Mouse (Mus musculus) spleen, postnatal 10 days (tissue): Measurements from ENCODE around the gene 1700067P10Rik.

Experiments used
- DNase-seq, 2 experiments: peaks; one replicate each; pipeline ENCODE4 v3.0.0; 2021 to 2022; ENCODE audit warnings: low spot score in 2 of 2

Gene 1700067P10Rik

GRCm38 (mm10) chr17:48089019-48089418, at the start of gene 1700067P10Rik:
1700067P10Rik (plus strand) TSS chr17:48089319.
- DNase-seq: no peak

- peak; percentile 19 to 32 for DNase-seq
Measured at GRCm38 (mm10) chr17:48041351-48042287, 47.5 kb upstream of the 1700067P10Rik start.

- no peak for DNase-seq
Measured at GRCm38 (mm10) chr17:48043154-48043880, 45.8 kb upstream of the 1700067P10Rik start.

- peak; percentile 69 to 88 for DNase-seq
Measured at GRCm38 (mm10) chr17:48045631-48046030, 43.5 kb upstream of the 1700067P10Rik start.

- no peak for DNase-seq
Measured at GRCm38 (mm10) chr17:48051638-48052337, 37.3 kb upstream of the 1700067P10Rik start.

GRCm38 (mm10) chr17:48052338-48053067, 36.6 kb upstream of the 1700067P10Rik start:
- no peak for DNase-seq

GRCm38 (mm10) chr17:48053646-48054045, 35.5 kb upstream of the 1700067P10Rik start:
- DNase-seq: no peak

- no peak for DNase-seq
Measured at GRCm38 (mm10) chr17:48055076-48055816, 33.9 kb upstream of the 1700067P10Rik start.

GRCm38 (mm10) chr17:48057382-48057781, 31.7 kb upstream of the 1700067P10Rik start:
- no peak for DNase-seq

- DNase-seq: no peak
Measured at GRCm38 (mm10) chr17:48064196-48064843, 24.8 kb upstream of the 1700067P10Rik start.

GRCm38 (mm10) chr17:48065081-48065501, 24.0 kb upstream of the 1700067P10Rik start:
- DNase-seq: no peak

- no peak for DNase-seq
Measured at GRCm38 (mm10) chr17:48067083-48067614, 22.0 kb upstream of the 1700067P10Rik start.

GRCm38 (mm10) chr17:48067729-48068128, 21.4 kb upstream of the 1700067P10Rik start:
- DNase-seq: no peak

- DNase-seq: no peak
Measured at GRCm38 (mm10) chr17:48080626-48081025, 8.5 kb upstream of the 1700067P10Rik start.

- DNase-seq: no peak
Measured at GRCm38 (mm10) chr17:48089446-48089845, 327 bp downstream of the 1700067P10Rik start.

GRCm38 (mm10) chr17:48090305-48090704, 1.2 kb downstream of the 1700067P10Rik start:
- DNase-seq: no peak

- DNase-seq: no peak
Measured at GRCm38 (mm10) chr17:48093286-48093817, 4.2 kb downstream of the 1700067P10Rik start.

- DNase-seq: no peak
Measured at GRCm38 (mm10) chr17:48094820-48095680, 5.9 kb downstream of the 1700067P10Rik start.
